Mouse (Mus musculus): ENCODE results near the gene Col16a1.

GRCm38 (mm10) chr4:130052283-130052682 is 4.6 kb downstream of the Col16a1 start:
- TF ChIP-seq ZNF384 (IDR thresholded peaks at IDR 0.05; ENCODE audit: low read depth, low read length) (no peak), CHD2 (IDR thresholded peaks at IDR 0.05; ENCODE audit: low read depth, low read length) (no peak), ZC3H11A (IDR thresholded peaks at IDR 0.05; ENCODE audit: borderline replicate concordance, low read depth, low read length) (0 out of 2 replicates have a peak, but pooled peaks have one; percentile 5), MAFK (IDR thresholded peaks at IDR 0.05; ENCODE audit: insufficient read depth, low read depth, low read length) (no peak)

All from ES-E14 (cell line).